Mouse (Mus musculus) limb, embryonic 13.5 days (tissue): ENCODE measurements around the gene Vangl1. TPM values are rescaled to one million over a fixed set of nuclear protein-coding genes. Genes with fewer than 3 reads are reported as not detected.

ENCODE experiments used
- polyA plus RNA-seq: library from polyadenylated mRNA; unstranded; fragments of >200 nt; fragmentation: Nextera tagmentation; extraction: Ambion mirVana; gene quantifications from 2 replicates; pipeline ENCODE4 v1.2.1, GENCODE M21; 2015

The Vangl1 gene
- polyA plus RNA-seq, 1 experiment from 2014 or later = 19.8 TPM

Other genes with a start within 250 kb of the Vangl1 start
- 0.04 and 0.18 TPM in 2 replicates for gene Nhlh2, start 194.6 kb downstream of the Vangl1 start, polyA plus RNA-seq
- 35.1 and 38.5 TPM in 2 replicates for gene Casq2, start 118.3 kb downstream of the Vangl1 start, polyA plus RNA-seq